Mouse (Mus musculus): ENCODE data around the gene Msl1. TPM values are rescaled to one million over a fixed set of nuclear protein-coding genes. Genes with fewer than 3 reads are reported as not detected.

The Msl1 gene
- polyA plus RNA-seq, 1 experiment from 2014 or later = 39.9 TPM

DNA sequence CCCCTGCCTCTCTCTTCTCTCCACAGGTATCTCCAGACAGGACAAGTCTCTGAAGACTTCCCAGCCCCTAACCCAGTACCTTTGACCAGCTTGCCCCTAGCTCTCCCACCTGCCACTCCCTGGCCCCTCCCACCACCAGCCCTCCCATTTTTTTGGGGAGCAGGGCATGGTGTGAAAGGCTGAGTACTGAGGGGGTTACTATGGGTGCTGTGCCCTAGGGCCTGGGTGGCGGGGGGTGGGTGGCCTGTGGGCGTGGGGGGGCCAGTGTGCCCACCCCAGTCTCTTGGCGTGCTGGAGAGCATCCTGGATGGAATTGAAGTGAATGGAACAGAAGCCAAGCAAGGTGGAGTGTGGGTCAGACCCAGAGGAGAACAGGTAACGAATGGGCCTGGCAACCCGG is 42.1 kb upstream of the Msl1 start:
- peaks cover 60% of the 10 kb centered on the region for H3K4me1 ChIP-seq
- peaks cover 31% of the 10 kb centered on the region for H3K36me3 ChIP-seq (replicated peaks)
- no peak overlapping the region for H3K4me2 ChIP-seq
- H3K4me3 ChIP-seq (replicated peaks) = no peak overlapping the region
- no peak for ATAC-seq (ENCODE audit: low FRiP score)
- no peak overlapping the region for H3K27ac ChIP-seq
- H3K9ac ChIP-seq = no peak overlapping the region
- H3K9me3 ChIP-seq = no peaks in the 10 kb centered on the region
- H3K27me3 ChIP-seq = no peaks in the 10 kb centered on the region
- 92% methylated on average over 5 of the region's 5 CpGs for WGBS

- no peak for ATAC-seq (ENCODE audit: low FRiP score)
- Histone ChIP-seq H3K27ac (peak overlapping the region; percentile 53), H3K36me3 (replicated peaks) (peaks cover 40% of the 10 kb centered on the region), H3K27me3 (no peaks in the 10 kb centered on the region), H3K9ac (peak overlapping the region; percentile 12; the same call in 1 of the 2 replicates), H3K4me3 (replicated peaks) (no peak overlapping the region), H3K9me3 (no peaks in the 10 kb centered on the region), H3K4me2 (no peak overlapping the region), H3K4me1 (peaks cover 51% of the 10 kb centered on the region)
- WGBS = 78% methylated on average over 9 of the region's 9 CpGs
These were observed 41.1 kb upstream of the Msl1 start for GRCm38 (mm10) chr11:98754151-98754620.

GRCm38 (mm10) chr11:98754621-98755181 is 40.6 kb upstream of the Msl1 start:
- Histone ChIP-seq H3K4me3 (replicated peaks) (no peak overlapping the region), H3K4me2 (no peak overlapping the region), H3K9me3 (no peaks in the 10 kb centered on the region), H3K27ac (peak overlapping the region; percentile 53; the same call in 1 of the 2 replicates), H3K36me3 (replicated peaks) (peaks cover 42% of the 10 kb centered on the region), H3K9ac (peak overlapping the region; percentile 12; the same call in 1 of the 2 replicates), H3K27me3 (no peaks in the 10 kb centered on the region), H3K4me1 (peaks cover 45% of the 10 kb centered on the region)
- ATAC-seq (ENCODE audit: low FRiP score) = peak; percentile 59
- WGBS = 25% methylated on average over 7 of the region's 7 CpGs

DNA sequence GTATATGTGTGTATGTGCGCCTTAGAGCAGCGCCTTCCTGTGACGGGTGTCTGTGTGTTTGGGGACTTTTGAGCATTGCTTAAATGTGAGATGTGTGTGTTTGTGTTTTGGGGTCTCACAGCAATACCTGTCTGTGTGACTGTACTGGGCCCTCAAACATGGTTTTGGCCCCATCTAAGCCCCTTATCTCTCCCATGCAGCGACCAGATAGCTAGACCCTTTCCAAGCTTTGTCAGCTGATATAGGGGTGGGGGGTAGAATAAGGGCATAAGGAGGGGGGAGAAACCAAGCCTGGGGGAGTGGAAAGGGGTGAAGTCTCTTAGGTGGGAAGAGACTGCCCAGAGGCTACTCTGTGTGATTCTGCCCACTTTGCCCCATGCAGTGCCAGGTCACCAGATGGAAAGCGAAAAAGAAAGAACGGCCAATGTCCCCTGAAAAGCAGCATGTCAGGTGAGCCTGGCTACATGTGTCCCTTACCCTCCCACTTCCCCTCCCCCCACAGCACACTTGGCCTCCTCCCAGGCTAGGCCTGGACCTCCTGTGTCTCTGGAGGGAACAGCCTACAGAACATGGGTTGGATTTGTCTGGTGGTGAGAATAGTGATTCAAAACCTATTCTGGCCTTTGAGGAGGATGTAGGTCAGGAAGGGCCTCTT is 39.5 kb upstream of the Msl1 start:
- H3K4me1 ChIP-seq = peaks cover 34% of the 10 kb centered on the region
- no peaks in the 10 kb centered on the region for H3K9me3 ChIP-seq
- no peak overlapping the region for H3K4me3 ChIP-seq (replicated peaks)
- ATAC-seq (ENCODE audit: low FRiP score) = no peak
- H3K9ac ChIP-seq = no peak overlapping the region
- 93% methylated on average over 6 of the region's 6 CpGs for WGBS
- no peak overlapping the region for H3K27ac ChIP-seq
- no peak overlapping the region for H3K4me2 ChIP-seq
- H3K36me3 ChIP-seq (replicated peaks) = peaks cover 49% of the 10 kb centered on the region
- no peaks in the 10 kb centered on the region for H3K27me3 ChIP-seq

DNA sequence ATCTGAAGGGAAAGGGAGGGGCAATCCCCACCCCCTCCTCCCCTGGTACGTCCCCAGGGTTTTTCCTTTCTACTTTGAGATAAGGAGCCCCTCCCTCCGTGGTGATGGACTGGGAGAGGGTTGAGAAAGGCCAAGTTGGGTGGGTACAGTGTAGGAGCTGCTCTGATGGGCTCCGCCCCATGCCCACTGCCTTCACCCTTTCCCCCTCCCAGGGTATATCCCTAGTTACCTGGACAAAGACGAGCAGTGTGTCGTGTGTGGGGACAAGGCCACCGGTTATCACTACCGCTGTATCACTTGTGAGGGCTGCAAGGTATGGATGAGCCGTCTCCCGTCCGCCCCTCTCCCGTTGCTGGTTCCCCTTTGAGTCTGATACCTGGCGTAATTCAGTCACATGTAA is 38.6 kb upstream of the Msl1 start:
- Histone ChIP-seq H3K4me1 (peaks cover 25% of the 10 kb centered on the region), H3K9ac (no peak overlapping the region), H3K27ac (no peak overlapping the region), H3K27me3 (no peaks in the 10 kb centered on the region), H3K36me3 (replicated peaks) (peaks cover 54% of the 10 kb centered on the region), H3K9me3 (no peaks in the 10 kb centered on the region), H3K4me2 (no peak overlapping the region), H3K4me3 (replicated peaks) (no peak overlapping the region)
- 85% methylated on average over 12 of the region's 12 CpGs for WGBS
- ATAC-seq (ENCODE audit: low FRiP score) = no peak

DNA sequence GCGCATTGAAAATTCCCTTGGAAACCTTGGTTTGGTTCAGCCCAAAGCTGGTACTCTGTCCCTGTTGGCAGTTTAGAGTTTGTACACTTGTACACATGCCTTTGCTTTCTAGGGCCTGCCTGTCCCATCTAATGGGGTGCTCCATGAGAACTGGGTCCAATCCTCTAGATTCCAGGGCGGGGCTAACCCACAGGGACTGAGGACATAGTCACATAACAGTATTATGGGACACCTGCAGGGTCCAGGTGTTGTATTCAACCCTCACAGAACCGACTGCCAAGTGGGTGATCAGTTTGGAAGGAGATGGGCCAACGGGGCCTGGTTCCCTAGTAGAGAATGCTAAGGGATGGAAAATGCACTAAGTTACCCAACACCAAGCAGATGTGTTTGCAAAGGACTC is 33.4 kb upstream of the Msl1 start:
- no peak for ATAC-seq (ENCODE audit: low FRiP score)
- H3K36me3 ChIP-seq (replicated peaks) = peaks cover 68% of the 10 kb centered on the region
- H3K27me3 ChIP-seq = no peaks in the 10 kb centered on the region
- no peak overlapping the region for H3K4me3 ChIP-seq (replicated peaks)
- no peak overlapping the region for H3K27ac ChIP-seq
- no peaks in the 10 kb centered on the region for H3K9me3 ChIP-seq
- 93% methylated on average over 4 of the region's 4 CpGs for WGBS
- no peak overlapping the region for H3K9ac ChIP-seq
- no peak overlapping the region for H3K4me2 ChIP-seq
- peaks cover 19% of the 10 kb centered on the region for H3K4me1 ChIP-seq

GRCm38 (mm10) chr11:98762756-98763501 is 32.4 kb upstream of the Msl1 start:
- Histone ChIP-seq H3K27me3 (no peaks in the 10 kb centered on the region), H3K9ac (no peak overlapping the region), H3K9me3 (no peaks in the 10 kb centered on the region), H3K4me1 (peaks cover 29% of the 10 kb centered on the region), H3K36me3 (replicated peaks) (peaks cover 60% of the 10 kb centered on the region), H3K27ac (no peak overlapping the region), H3K4me2 (no peak overlapping the region), H3K4me3 (replicated peaks) (no peak overlapping the region)
- ATAC-seq (ENCODE audit: low FRiP score) = no peak
- WGBS = 68% methylated on average over 17 of the region's 17 CpGs

GRCm38 (mm10) chr11:98763502-98763861 is 31.8 kb upstream of the Msl1 start:
- no peak for ATAC-seq (ENCODE audit: low FRiP score)
- no peak overlapping the region for H3K4me3 ChIP-seq (replicated peaks)
- H3K27me3 ChIP-seq = no peaks in the 10 kb centered on the region
- H3K4me2 ChIP-seq = no peak overlapping the region
- WGBS = 89% methylated on average over 8 of the region's 8 CpGs
- no peaks in the 10 kb centered on the region for H3K9me3 ChIP-seq
- no peak overlapping the region for H3K27ac ChIP-seq
- peaks cover 56% of the 10 kb centered on the region for H3K36me3 ChIP-seq (replicated peaks)
- H3K9ac ChIP-seq = no peak overlapping the region
- H3K4me1 ChIP-seq = peaks cover 35% of the 10 kb centered on the region

GRCm38 (mm10) chr11:98764091-98764490 is 31.2 kb upstream of the Msl1 start:
- Histone ChIP-seq H3K4me2 (no peak overlapping the region), H3K27me3 (no peaks in the 10 kb centered on the region), H3K27ac (no peak overlapping the region), H3K4me1 (peaks cover 41% of the 10 kb centered on the region), H3K4me3 (replicated peaks) (no peak overlapping the region), H3K36me3 (replicated peaks) (peaks cover 54% of the 10 kb centered on the region), H3K9me3 (no peaks in the 10 kb centered on the region), H3K9ac (no peak overlapping the region)
- 85% methylated on average over 18 of the region's 18 CpGs for WGBS
- ATAC-seq (ENCODE audit: low FRiP score) = no peak

DNA sequence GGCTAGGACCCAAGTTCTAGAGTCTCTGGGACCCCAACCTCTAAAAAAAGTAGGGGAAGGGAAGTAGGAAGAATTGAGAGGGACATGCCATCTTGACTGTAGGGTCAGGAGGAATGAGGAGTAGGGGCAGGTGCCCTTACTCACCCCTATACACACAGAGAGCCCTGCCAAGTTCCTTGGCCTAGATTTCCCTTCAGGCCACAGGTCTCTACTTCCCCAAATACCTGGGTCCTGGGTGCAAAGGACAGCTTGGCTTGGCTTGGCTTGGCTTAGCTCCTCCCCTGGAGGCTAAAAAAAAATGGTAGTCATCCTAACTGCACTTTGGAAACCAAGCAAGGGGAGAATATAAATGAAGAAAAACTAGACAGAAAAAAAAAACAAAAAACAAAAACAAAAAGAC is 30.6 kb upstream of the Msl1 start:
- ATAC-seq (ENCODE audit: low FRiP score) = no peak
- Histone ChIP-seq H3K36me3 (replicated peaks) (peaks cover 56% of the 10 kb centered on the region), H3K4me3 (replicated peaks) (no peak overlapping the region), H3K9me3 (no peaks in the 10 kb centered on the region), H3K27me3 (no peaks in the 10 kb centered on the region), H3K4me2 (no peak overlapping the region), H3K27ac (no peak overlapping the region), H3K4me1 (peaks cover 41% of the 10 kb centered on the region), H3K9ac (no peak overlapping the region)

DNA sequence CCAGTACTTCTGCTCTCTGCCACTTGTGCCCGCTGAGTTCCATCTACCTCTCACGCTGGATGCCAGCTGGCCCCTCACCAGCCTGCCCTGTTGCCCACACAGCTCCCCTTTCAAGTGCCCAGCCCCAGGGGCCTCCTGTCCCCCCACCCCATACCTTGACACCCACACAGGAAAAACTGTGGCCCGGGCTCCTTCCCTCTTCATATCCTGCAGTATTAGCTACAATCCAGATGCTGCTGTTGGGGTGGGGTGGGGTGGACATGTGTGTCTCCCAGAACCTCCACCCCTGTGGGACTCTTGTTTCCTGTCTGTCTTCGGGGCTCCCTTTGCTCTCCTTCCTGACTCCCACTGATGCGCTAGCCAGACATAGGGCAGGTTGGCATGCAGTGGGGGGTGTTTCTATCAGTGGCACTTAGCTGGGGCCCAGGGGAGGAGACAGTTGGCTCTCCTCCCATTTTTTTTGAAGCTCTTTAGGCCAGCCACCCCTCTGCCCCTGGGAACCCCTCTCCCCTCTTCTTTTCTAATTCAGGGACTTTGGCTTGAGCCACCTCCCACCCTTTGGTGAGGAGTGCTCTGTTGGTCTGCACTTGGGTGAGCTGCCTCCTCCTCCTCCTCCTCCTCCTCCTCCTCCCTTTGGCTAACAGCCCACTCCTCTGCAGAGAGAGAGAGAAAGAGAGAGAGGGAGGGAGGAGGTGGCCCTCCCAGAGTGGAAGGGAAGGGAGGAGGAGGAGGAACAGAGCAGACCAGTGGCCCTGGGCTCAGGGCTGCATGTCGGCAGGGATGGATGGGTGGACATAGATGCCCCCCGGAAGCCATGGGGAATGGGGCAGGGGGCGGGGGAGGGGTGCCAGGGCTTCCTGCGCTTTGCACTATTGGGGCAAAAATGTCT is 29.7 kb upstream of the Msl1 start:
- peaks cover 60% of the 10 kb centered on the region for H3K36me3 ChIP-seq (replicated peaks)
- H3K27ac ChIP-seq = peak overlapping the region; percentile 57
- H3K4me2 ChIP-seq = no peak overlapping the region; the same call in 1 of the 2 replicates
- no peak overlapping the region for H3K4me3 ChIP-seq (replicated peaks)
- 48% methylated on average over 9 of the region's 9 CpGs for WGBS
- H3K4me1 ChIP-seq = peaks cover 41% of the 10 kb centered on the region
- no peak for ATAC-seq (ENCODE audit: low FRiP score)
- H3K9me3 ChIP-seq = no peaks in the 10 kb centered on the region
- no peaks in the 10 kb centered on the region for H3K27me3 ChIP-seq
- peak overlapping the region; percentile 45 for H3K9ac ChIP-seq

DNA sequence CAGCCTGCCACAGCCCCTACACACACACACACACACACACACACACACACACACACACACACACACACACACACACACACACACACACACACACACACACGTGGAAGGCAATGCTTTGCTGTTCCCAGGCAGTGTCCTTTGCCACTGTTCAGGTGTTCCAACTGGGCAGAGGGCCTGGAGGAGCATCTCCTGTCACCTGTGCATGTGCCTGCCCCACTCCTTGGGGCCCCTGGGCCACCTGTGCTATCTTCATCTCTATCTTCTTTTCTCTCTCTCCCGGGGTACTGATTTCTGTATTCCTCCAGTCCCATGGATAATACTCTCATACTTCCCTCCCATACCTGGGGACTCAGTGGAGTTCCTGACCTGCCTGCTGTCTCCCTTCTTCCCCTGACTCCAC is 29.0 kb upstream of the Msl1 start:
- Histone ChIP-seq H3K9ac (peak overlapping the region; percentile 45; the same call in 1 of the 2 replicates), H3K4me3 (replicated peaks) (no peak overlapping the region), H3K27ac (peak overlapping the region; percentile 57), H3K27me3 (no peaks in the 10 kb centered on the region), H3K36me3 (replicated peaks) (peaks cover 62% of the 10 kb centered on the region), H3K4me2 (no peak overlapping the region), H3K4me1 (peaks cover 41% of the 10 kb centered on the region), H3K9me3 (no peaks in the 10 kb centered on the region)
- WGBS = 70% methylated on average over 1 of the region's 2 CpGs
- ATAC-seq (ENCODE audit: low FRiP score) = no peak; the same call in 1 of the 2 replicates

All from forebrain, embryonic 12.5 days (tissue).